Mouse (Mus musculus) G1E (cell line): Measurements from ENCODE around the gene Gnas. TPM values are rescaled to one million over a fixed set of nuclear protein-coding genes. Genes with fewer than 3 reads are reported as not detected.
A peak's percentile ranks its signal among the peaks of the same experiment; 100 is the strongest.

ENCODE experiments used
- ATAC-seq: 2 replicates; pipeline ENCODE4 v1.8.0; 2016; ENCODE audit warnings: mild to moderate bottlenecking; ENCODE audit not compliant: insufficient number of reproducible peaks, poor library complexity, low FRiP score, severe bottlenecking; ENCODE audit errors: extremely low read depth
- DNase-seq: peaks from one replicate; pipeline ENCODE4 v3.0.0; 2012; ENCODE audit warnings: low spot score
- H3K27me3 ChIP-seq: 2 replicates; pipeline ENCODE4 v1.6.1; 2012; ENCODE audit warnings: mild to moderate bottlenecking, low read length, inconsistent platforms; ENCODE audit not compliant: insufficient read depth
- H3K36me3 ChIP-seq: replicated peaks from 2 replicates; pipeline ENCODE3; 2012; ENCODE audit warnings: mild to moderate bottlenecking, inconsistent platforms
- H3K4me1 ChIP-seq: 2 replicates; pipeline ENCODE4 v1.6.1; 2012; ENCODE audit warnings: low read depth, low read length, inconsistent platforms, mixed read lengths; ENCODE audit not compliant: insufficient read depth
- H3K4me3 ChIP-seq: 2 replicates; pipeline ENCODE4 v1.5.1; 2012; ENCODE audit warnings: low read depth, mild to moderate bottlenecking, inconsistent platforms, low read length, moderate library complexity, mixed read lengths
- H3K9me3 ChIP-seq: replicated peaks from 2 replicates; pipeline ENCODE4 v1.6.1; 2012; ENCODE audit warnings: inconsistent platforms
- CTCF ChIP-seq: IDR thresholded peaks from 2 replicates; pipeline ENCODE4 v1.5.1; 2012; ENCODE audit warnings: low read depth, low read length, inconsistent platforms, mixed read lengths
- GATA1 ChIP-seq: IDR thresholded peaks from 2 replicates; pipeline ENCODE4 v1.6.1; 2012; ENCODE audit warnings: borderline replicate concordance, low read length, inconsistent platforms, mixed read lengths
- GATA2 ChIP-seq: IDR thresholded peaks from 2 replicates; pipeline ENCODE4 v1.6.1; 2012; ENCODE audit warnings: low read depth, low read length, inconsistent platforms, borderline replicate concordance
- POLR2AphosphoS5 ChIP-seq: IDR thresholded peaks from 2 replicates; pipeline ENCODE4 v1.6.1; 2012; ENCODE audit warnings: low read depth, low read length, inconsistent platforms; ENCODE audit not compliant: insufficient replicate concordance
- TAL1 ChIP-seq: conservative IDR thresholded peaks from 2 replicates; pipeline ENCODE4 v1.6.1; 2012; ENCODE audit warnings: low read depth, low read length, inconsistent platforms, mixed read lengths
- polyA plus RNA-seq: library from polyadenylated mRNA; stranded (reverse); fragments of >175 nt; gene quantifications from 2 replicates; pipeline ENCODE4 v1.2.3, GENCODE M21; 2012
- total RNA-seq, 2 experiments: library from RNA; stranded (forward) in 1 of 2; stranded (reverse) in 1 of 2; fragments of 200-1000 nt in 1 of 2; fragments of >200 nt in 1 of 2; fragmentation: Nextera tagmentation in 1 of 2; gene quantifications; 2 replicates each; pipeline ENCODE4 v1.2.3; 2014 to 2017

Gnas gene
- total and polyA plus RNA-seq, 3 experiments = 490 to 1,097 (median 935) TPM

DNA sequence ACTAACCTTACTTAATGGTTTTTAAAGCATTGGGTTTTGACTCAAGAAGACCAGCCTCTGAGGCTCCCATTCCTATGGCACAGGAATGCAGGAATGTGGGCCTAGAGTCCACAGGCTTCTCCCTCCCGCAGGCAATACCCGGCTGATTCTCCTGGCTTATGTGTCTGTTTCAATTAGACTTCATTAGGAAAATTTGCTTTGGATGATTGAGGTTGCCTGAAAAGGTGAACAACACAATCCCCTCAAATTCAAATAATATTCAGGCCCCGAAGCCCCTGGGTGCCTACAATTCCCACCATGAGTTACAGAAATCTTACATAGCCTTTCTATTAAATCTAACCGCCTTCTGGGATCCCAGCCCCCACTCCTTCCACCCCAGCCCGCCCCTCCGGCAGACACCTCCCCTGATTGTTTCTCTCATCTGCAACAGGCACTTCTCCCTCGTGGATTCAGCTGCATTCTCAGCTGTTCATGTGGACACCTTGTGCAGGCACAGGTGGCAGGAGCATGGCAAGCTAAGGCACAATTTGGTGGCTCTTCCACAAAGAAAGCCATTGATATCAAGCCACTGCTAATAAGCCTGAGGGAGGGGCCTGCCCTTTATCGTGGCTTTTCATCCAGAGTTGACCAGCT is 7.0 kb downstream of the Gnas start:
- peak overlapping the region; percentile 59; the same call in 1 of the 2 replicates for H3K4me3 ChIP-seq
- ATAC-seq = no peak
- H3K9me3 ChIP-seq = peaks cover 36% of the 10 kb centered on the region
- DNase-seq = no peak
- TF ChIP-seq CTCF (no peak), GATA2 (no peak), TAL1 (no peak), GATA1 (no peak), POLR2AphosphoS5 (no peak)
- peaks cover 77% of the 10 kb centered on the region for H3K36me3 ChIP-seq
- peaks cover 30% of the 10 kb centered on the region for H3K4me1 ChIP-seq
- no peaks in the 10 kb centered on the region for H3K27me3 ChIP-seq

- H3K4me1 ChIP-seq = peaks cover 30% of the 10 kb centered on the region
- DNase-seq (no peak), ATAC-seq (no peak)
- TF ChIP-seq TAL1 (no peak), CTCF (no peak), GATA2 (no peak), POLR2AphosphoS5 (no peak), GATA1 (no peak)
- peak overlapping the region; percentile 59; the same call in 1 of the 2 replicates for H3K4me3 ChIP-seq
- peaks cover 34% of the 10 kb centered on the region for H3K9me3 ChIP-seq
- peaks cover 72% of the 10 kb centered on the region for H3K36me3 ChIP-seq
- H3K27me3 ChIP-seq = no peaks in the 10 kb centered on the region
Observed at GRCm38 (mm10) chr2:174291662-174292030, 7.5 kb downstream of the Gnas start.

DNA sequence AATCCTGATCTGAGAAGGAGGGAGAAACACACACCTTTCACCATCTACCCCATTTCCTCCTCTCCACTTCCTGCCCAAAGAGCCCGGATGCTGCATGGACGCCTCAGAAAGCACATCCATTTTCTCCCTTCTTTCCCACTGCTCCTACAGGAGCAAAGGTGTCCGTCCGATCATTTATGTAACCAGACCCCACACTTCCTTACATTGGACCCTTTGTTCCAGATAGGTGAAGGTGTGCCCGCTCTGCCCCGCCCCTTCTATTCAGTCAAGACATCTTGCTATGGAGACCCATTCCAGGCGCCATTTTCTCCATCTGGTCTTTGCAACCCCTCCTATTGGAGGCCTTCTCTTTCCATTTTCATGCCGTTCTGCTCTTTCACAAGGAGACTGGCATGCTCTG is 10.3 kb downstream of the Gnas start:
- H3K36me3 ChIP-seq = peaks cover 43% of the 10 kb centered on the region
- TF ChIP-seq TAL1 (no peak), CTCF (no peak), GATA2 (no peak), GATA1 (no peak), POLR2AphosphoS5 (no peak)
- peaks cover 37% of the 10 kb centered on the region for H3K9me3 ChIP-seq
- ATAC-seq = no peak
- H3K27me3 ChIP-seq = no peaks in the 10 kb centered on the region
- DNase-seq = no peak
- peak overlapping the region; percentile 78 for H3K4me3 ChIP-seq
- peaks cover 30% of the 10 kb centered on the region for H3K4me1 ChIP-seq

DNA sequence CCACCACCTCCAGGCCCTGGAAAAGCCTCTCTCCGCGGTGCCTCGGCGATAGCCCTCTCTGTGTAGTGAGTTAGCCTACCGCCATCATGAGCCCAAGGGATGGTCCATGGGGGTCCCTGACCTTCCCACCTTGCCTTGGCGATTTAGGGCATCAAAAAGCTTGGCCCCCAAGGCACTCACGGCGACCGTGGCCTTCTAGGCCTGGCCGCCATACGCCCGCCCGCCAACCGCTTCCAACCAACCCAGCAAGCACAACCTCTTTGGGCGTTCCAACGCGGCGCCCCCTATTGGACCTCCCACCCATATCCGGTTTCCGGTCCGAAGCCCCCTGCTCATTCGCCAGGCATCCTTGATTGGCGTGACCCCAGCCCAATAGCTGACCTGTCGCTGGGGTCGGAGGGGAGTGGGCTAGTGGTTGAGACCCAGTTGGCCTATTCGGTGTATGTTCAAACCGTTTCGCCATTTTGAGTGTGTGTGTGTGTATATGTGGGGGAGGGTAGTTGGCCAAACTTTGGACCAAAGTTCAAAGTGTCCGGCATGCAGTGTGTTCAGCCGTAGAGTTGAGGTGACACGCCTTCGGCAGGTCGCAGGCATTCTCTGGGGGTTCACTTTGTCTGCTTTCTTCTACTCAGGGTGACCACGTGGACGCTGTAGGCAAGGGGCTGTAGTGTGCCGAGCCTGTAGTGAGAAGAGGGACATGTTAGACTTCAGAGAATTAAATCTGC is 11.2 kb downstream of the Gnas start:
- peaks cover 43% of the 10 kb centered on the region for H3K9me3 ChIP-seq
- H3K36me3 ChIP-seq = peaks cover 37% of the 10 kb centered on the region
- TF ChIP-seq GATA2 (no peak), POLR2AphosphoS5 (no peak; the same call in 1 of the 2 replicates), GATA1 (no peak), CTCF (no peak), TAL1 (no peak)
- H3K27me3 ChIP-seq = no peaks in the 10 kb centered on the region
- ATAC-seq = peak; percentile 69
- peaks cover 26% of the 10 kb centered on the region for H3K4me1 ChIP-seq
- H3K4me3 ChIP-seq = peak overlapping the region; percentile 78
- DNase-seq = peak; percentile 89

- peaks cover 23% of the 10 kb centered on the region for H3K4me1 ChIP-seq
- no peaks in the 10 kb centered on the region for H3K27me3 ChIP-seq
- 0 out of 2 replicates have a peak, but pooled peaks have one; percentile 2 for ATAC-seq
- no peak for TF ChIP-seq GATA1
- 0 out of 2 replicates have a peak, but pooled peaks have one; percentile 53 for TF ChIP-seq POLR2AphosphoS5
- H3K36me3 ChIP-seq = peaks cover 30% of the 10 kb centered on the region
- peak overlapping the region; percentile 78 for H3K4me3 ChIP-seq
- peak; percentile 53 for DNase-seq
- peaks cover 48% of the 10 kb centered on the region for H3K9me3 ChIP-seq
Observed at GRCm38 (mm10) chr2:174295900-174296465, 11.9 kb downstream of the Gnas start.

- peak; percentile 56 for ATAC-seq
- Histone ChIP-seq H3K27me3 (no peaks in the 10 kb centered on the region), H3K4me3 (peak overlapping the region; percentile 78), H3K4me1 (peaks cover 12% of the 10 kb centered on the region), H3K36me3 (peaks cover 23% of the 10 kb centered on the region), H3K9me3 (peaks cover 48% of the 10 kb centered on the region)
- no peak for TF ChIP-seq GATA1
- peak; percentile 71; the same call in 1 of the 2 replicates for TF ChIP-seq TAL1
- DNase-seq = peak; percentile 81
Observed at GRCm38 (mm10) chr2:174297086-174297571, 13.0 kb downstream of the Gnas start.
